Mouse (Mus musculus) erythroblast, embryonic 14.5 days (primary cell): ENCODE measurements around the gene Vav3. TPM values are rescaled to one million over a fixed set of nuclear protein-coding genes. Genes with fewer than 3 reads are reported as not detected.

Source experiments
- H3K27me3 ChIP-seq: 2 replicates; pipeline ENCODE4 v1.6.1; 2012; ENCODE audit warnings: inconsistent platforms; ENCODE audit not compliant: control insufficient read depth
- H3K36me3 ChIP-seq: 2 replicates; pipeline ENCODE4 v1.6.1; 2012; ENCODE audit warnings: mild to moderate bottlenecking, inconsistent platforms; ENCODE audit not compliant: control insufficient read depth
- H3K4me1 ChIP-seq: 2 replicates; pipeline ENCODE4 v1.6.1; 2012; ENCODE audit warnings: inconsistent platforms; ENCODE audit not compliant: control insufficient read depth
- H3K4me3 ChIP-seq: replicated peaks from 2 replicates; pipeline ENCODE3; 2012; ENCODE audit warnings: moderate library complexity, mild to moderate bottlenecking, inconsistent platforms
- H3K9me3 ChIP-seq: 2 replicates; pipeline ENCODE4 v1.6.1; 2012; ENCODE audit warnings: low read length, inconsistent platforms, mixed read lengths; ENCODE audit not compliant: control insufficient read depth
- GATA1 ChIP-seq: IDR thresholded peaks from 2 replicates; pipeline ENCODE4 v1.6.1; 2012; ENCODE audit warnings: low read length, inconsistent platforms, mixed read lengths
- TAL1 ChIP-seq: IDR thresholded peaks from 3 replicates; pipeline ENCODE4 v1.6.1; 2012; ENCODE audit warnings: low read length, inconsistent platforms, mixed read lengths
- polyA plus RNA-seq: library from polyadenylated mRNA; stranded (reverse); fragments of >175 nt; gene quantifications from 2 replicates; pipeline ENCODE4 v1.2.3, GENCODE M21; 2012

Vav3 gene
- polyA plus RNA-seq, 1 experiment = not detected

DNA sequence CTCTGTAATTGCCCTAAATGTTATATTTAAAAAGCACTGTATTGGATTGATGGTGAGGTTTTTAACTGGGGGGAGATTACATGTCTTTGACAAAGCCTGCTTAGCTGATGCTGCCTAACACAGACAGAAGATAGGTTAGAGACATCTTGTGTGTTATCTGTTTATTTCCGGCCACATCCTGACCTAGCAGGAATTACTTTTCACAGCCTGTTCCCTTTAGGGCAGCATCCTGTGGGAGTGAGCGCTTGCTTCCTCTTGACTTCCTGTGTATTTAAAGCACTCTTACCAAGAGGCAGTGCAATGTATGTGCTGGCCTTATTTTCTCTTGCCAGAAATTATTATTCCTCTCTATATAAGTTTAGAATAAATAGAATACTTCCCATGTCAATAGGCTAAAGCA, 111.5 kb downstream of the Vav3 start:
- no peaks in the 10 kb centered on the region for H3K27me3 ChIP-seq
- no peaks in the 10 kb centered on the region for H3K36me3 ChIP-seq
- no peaks in the 10 kb centered on the region for H3K4me1 ChIP-seq
- no peaks in the 10 kb centered on the region for H3K9me3 ChIP-seq
- H3K4me3 ChIP-seq = no peak overlapping the region
- TF ChIP-seq TAL1 (no peak), GATA1 (no peak)

DNA sequence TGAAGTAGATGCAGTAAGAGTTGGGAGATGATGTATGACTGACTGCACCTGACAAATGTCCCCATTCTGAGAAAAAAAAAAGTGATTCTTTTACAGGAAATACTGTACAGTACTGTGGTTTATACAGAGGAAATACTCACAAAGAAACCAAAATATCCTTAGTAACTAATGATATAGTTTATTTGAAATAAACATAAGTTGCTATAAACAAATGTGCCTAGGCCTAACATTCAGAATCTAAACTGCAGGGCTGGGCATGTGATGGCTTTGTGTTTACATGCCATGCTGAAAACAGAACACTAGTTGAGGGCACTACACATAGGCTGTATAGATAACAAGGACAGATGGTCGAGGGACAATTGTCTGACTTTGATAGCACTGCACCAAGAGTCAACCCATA, 114.2 kb downstream of the Vav3 start:
- no peaks in the 10 kb centered on the region for H3K4me1 ChIP-seq
- no peak overlapping the region for H3K4me3 ChIP-seq
- H3K27me3 ChIP-seq = no peaks in the 10 kb centered on the region
- TF ChIP-seq GATA1 = no peak
- no peaks in the 10 kb centered on the region for H3K9me3 ChIP-seq
- H3K36me3 ChIP-seq = no peaks in the 10 kb centered on the region

DNA sequence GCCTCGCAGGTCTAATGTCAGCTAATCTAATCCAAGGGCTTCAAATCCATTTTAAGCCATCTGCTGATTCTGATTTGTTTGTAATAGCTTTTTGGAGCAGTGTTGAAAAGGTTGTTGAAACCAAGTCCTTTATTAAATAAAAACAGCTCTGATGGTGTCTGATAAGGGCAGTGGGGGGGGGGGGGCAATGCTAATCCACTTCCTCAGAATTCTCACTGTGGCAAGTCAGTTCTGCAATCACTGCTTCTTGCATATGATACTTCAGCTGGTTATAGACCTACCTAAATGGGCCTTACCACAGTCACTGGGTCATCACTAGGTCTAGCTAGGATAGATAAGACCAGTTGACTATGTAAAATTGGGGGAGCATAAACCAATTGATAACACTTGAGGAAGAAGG, 115.9 kb downstream of the Vav3 start:
- TF ChIP-seq TAL1 = no peak
- no peak for TF ChIP-seq GATA1
- H3K4me1 ChIP-seq = no peaks in the 10 kb centered on the region
- no peaks in the 10 kb centered on the region for H3K36me3 ChIP-seq
- H3K9me3 ChIP-seq = no peaks in the 10 kb centered on the region
- no peak overlapping the region for H3K4me3 ChIP-seq
- H3K27me3 ChIP-seq = no peaks in the 10 kb centered on the region

DNA sequence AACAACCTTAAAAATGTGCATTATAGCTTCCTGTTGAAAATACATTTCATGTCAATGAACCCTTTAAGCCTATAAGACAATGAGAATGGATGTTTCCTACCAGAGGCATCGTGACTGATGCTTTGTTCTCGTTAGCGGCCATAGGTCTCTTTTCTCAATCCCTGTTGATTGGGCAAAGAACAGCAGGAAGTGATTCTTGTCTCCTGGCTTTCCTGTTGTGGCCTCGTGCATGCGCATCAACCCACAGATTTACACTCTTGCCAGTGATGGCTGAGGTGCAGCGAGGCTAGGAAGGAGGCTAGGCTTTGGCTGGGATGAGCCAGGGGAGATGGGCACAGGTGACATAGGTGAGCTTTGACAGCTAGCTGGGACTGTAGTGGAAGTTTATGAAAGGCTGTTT, 123.2 kb downstream of the Vav3 start:
- H3K4me3 ChIP-seq = no peak overlapping the region
- H3K27me3 ChIP-seq = no peaks in the 10 kb centered on the region
- TF ChIP-seq GATA1 (no peak), TAL1 (no peak)
- no peaks in the 10 kb centered on the region for H3K4me1 ChIP-seq
- no peaks in the 10 kb centered on the region for H3K9me3 ChIP-seq
- H3K36me3 ChIP-seq = no peaks in the 10 kb centered on the region

DNA sequence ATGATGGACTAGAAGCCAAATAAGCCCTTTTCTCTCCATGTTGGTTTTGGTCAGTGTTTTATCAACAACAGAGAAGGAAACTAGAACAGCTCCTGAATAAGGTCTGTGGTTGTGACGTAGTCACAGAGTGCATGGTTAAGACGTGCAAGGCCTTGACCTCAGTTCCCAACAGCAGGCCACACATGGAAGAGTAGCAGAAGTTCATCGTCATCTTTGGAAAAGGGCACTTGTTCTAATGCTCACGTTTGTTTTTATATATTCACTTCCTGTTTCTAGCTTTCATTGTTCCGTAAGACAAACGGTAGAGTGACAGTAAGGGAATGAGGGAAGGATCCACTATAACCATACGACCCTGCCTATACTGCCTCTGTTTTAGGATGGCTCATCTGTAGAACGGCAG, 124.1 kb downstream of the Vav3 start:
- no peaks in the 10 kb centered on the region for H3K36me3 ChIP-seq
- H3K27me3 ChIP-seq = no peaks in the 10 kb centered on the region
- no peak for TF ChIP-seq GATA1
- no peak for TF ChIP-seq TAL1
- H3K4me1 ChIP-seq = no peaks in the 10 kb centered on the region
- H3K9me3 ChIP-seq = no peaks in the 10 kb centered on the region
- no peak overlapping the region for H3K4me3 ChIP-seq

DNA sequence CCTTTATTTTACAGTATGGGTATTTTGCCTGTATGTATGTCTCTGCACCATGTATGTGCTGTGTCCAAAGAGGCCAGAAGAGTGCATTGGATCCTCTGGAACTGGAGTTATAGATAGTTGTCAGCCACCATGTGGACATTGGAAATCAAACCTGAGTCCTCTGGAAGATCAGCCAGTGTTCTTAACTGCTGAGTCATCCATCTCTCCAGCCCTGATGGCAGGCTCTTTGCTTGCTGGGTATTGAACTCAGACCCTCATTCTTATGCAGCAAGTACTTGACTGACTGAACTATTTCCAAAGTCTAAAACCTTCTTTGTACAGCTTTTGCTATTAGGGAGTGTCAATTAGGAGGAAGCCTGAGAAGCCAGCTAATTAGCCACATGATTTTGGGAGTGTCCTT, 126.1 kb downstream of the Vav3 start:
- TF ChIP-seq TAL1 = no peak
- no peak for TF ChIP-seq GATA1
- Histone ChIP-seq H3K27me3 (no peaks in the 10 kb centered on the region), H3K36me3 (no peaks in the 10 kb centered on the region), H3K4me1 (no peaks in the 10 kb centered on the region), H3K9me3 (no peaks in the 10 kb centered on the region), H3K4me3 (no peak overlapping the region)

DNA sequence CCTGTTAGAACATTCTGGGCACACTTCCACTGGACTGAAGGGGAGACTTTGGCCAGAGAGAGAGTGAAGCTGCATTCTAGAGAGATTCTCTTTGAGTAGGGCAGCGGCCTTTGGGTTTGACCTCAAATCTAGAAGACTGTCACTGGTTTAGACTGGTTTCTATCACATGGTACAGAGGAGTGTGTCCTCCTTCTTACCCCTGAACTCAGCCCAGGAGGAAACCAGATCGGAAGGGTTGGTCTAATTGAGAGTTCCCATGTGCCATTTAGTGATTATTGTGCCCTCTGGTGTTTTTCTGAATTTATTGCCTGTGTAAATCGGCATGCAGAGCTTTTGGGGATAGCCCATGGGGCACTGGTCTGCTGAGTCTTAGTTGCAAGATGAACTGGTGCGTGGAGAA, 126.8 kb downstream of the Vav3 start:
- H3K4me3 ChIP-seq = no peak overlapping the region
- no peaks in the 10 kb centered on the region for H3K36me3 ChIP-seq
- TF ChIP-seq TAL1 (no peak), GATA1 (no peak)
- no peaks in the 10 kb centered on the region for H3K27me3 ChIP-seq
- no peaks in the 10 kb centered on the region for H3K4me1 ChIP-seq
- H3K9me3 ChIP-seq = no peaks in the 10 kb centered on the region

DNA sequence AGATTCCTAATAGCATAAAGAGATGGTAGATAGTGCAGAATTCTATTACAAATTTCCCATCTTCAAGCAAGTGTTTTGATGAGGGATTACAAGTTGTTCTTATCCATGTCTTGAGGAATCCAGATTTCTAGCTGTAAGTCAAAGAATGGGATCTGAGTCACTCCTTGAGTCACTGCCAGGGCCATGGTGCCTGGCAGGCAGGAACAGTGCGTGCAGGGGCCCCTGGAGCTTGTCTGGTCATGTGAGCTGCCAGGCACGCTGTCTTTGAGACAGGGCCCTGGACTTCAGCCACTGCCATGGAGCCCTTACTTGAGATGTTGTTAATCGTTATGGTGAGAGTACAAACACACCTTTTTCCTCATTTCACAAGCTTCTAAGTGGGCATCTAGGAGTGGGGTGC, 129.0 kb downstream of the Vav3 start:
- Histone ChIP-seq H3K4me1 (no peaks in the 10 kb centered on the region), H3K4me3 (no peak overlapping the region), H3K9me3 (no peaks in the 10 kb centered on the region), H3K27me3 (no peaks in the 10 kb centered on the region), H3K36me3 (no peaks in the 10 kb centered on the region)
- TF ChIP-seq GATA1 = no peak
- no peak for TF ChIP-seq TAL1

DNA sequence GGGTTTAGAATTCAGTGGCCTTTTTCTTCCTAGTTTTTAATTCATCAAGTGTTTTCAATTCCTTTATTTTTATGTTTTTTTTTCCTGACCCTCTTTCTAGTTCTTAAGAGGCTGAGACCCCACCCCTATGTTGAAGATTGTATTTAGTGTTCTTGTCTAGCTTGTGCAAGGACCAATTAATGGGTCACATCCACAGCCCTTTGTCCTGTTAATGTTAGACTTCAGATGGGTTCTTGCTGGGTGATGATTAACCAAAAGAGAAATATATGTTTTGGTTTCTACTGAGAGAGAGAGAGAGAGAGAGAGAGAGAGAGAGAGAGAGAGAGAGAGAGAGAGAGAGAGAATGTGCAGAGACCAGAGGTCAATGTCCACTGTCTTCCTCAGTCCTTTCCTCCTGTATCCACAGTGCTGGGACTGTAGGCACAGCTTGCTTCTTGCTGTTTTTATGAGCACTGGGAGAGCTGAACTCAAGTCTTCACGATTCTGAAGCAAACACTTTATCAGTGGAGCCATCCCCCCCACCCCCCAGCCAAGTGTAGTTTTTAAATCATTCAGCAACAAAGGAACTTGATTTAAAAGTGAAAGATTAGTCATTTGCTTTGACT, 130.3 kb downstream of the Vav3 start:
- no peaks in the 10 kb centered on the region for H3K36me3 ChIP-seq
- no peaks in the 10 kb centered on the region for H3K27me3 ChIP-seq
- TF ChIP-seq TAL1 (no peak), GATA1 (no peak)
- no peaks in the 10 kb centered on the region for H3K4me1 ChIP-seq
- no peak overlapping the region for H3K4me3 ChIP-seq
- H3K9me3 ChIP-seq = no peaks in the 10 kb centered on the region

DNA sequence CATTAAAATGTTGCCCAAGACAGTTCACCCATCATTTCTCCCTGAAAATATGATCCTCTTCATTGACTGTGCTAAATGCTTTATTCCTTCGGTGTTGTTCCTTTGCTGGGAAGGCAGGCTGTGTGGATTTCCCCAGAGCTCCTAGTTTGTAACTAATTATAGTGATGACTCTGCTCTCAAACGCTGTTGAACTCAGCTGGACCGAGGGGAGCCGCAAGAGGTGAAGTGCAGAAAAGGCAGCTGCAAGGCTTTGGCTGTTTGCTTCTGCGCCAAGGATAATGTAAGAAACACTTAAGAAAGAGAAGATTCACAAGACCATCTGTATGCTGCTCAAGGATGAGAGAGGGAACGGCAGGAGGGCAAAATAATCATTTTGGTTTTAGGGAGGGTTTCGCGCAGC, 136.1 kb downstream of the Vav3 start:
- no peaks in the 10 kb centered on the region for H3K4me1 ChIP-seq
- H3K27me3 ChIP-seq = no peaks in the 10 kb centered on the region
- TF ChIP-seq TAL1 = no peak
- H3K36me3 ChIP-seq = no peaks in the 10 kb centered on the region
- H3K9me3 ChIP-seq = no peaks in the 10 kb centered on the region
- H3K4me3 ChIP-seq = no peak overlapping the region
